Mouse (Mus musculus) urinary bladder, postnatal 10 days (tissue): ENCODE results near the gene Vmn1r160.
"Not testable (repeated sequence)": the region's sequence is repeated elsewhere in the genome, so short reads cannot be mapped to it uniquely, and the experiment has no call there.

Source experiments
- DNase-seq: peaks from one replicate; pipeline ENCODE4 v3.0.0; 2022; ENCODE audit warnings: low spot score

Vmn1r160 gene

DNA sequence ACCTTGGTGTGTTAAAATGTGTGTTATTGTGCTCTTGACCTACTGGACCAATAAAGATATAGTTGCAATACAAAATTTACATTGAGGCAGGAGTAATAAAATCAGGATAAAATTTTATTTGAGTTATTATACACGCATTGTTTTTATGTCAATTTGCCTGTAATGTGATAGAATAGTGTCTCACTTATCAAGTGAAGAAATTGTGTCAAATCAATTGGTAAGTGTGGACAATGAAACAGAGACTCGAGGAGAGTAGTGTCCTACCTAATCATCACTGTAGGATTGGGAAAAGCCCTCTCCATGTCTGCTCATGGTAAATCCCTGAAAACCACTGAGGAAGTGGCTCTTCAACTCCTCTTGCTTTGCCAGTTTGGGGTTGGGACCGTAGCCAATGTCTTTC lies at the start of gene Vmn1r160:
Vmn1r160 (plus strand) TSS at position 301 of the 400 bp plus-strand sequence.
- not testable (repeated sequence) for DNase-seq

DNA sequence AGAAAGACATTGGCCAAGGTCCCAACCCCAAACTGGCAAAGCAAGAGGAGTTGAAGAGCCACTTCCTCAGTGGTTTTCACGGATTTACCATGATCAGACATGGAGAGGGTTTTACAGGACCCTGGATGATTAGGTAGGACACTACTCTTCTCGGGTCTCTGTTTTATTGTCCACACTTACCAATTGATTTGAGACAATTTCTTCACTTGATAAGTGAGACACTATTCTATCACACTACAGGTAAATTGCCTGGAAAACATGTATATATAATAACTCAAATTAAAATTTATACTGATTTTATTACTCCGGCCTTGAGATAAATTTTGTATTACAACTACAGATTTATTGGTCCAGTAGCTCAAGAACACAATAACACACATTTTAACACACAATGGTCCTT lies 27.5 kb upstream of the Vmn1r160 start, which contains the start of gene Vmn1r159:
Vmn1r159 (minus strand) TSS at position 101 of the 400 bp plus-strand sequence.
- not testable (repeated sequence) for DNase-seq
